Comparison of ENCODE assay signal across 9 mouse cellular contexts in genomic region chr14:122900679-122901078, GRCm38 (mm10). TPM values are rescaled to one million over a fixed set of nuclear protein-coding genes. Genes with fewer than 3 reads are reported as not detected.
A peak's percentile ranks its signal among the peaks of the same experiment; 100 is the strongest.
DNase-seq lines count a peak whose midpoint lies in the region; ATAC-seq and TF ChIP-seq lines count a peak whose summit lies in the region.
"Had no signal": no experiment of that assay in that cellular context is flagged by ENCODE, and none has a peak within 500 bp of the region (broad histone marks: within the 10 kb centered on the region; RNA-seq: fewer than 3 reads in every experiment).

No protein-coding gene starts in this region.

- no peak overlapping the region for H3K4me2 ChIP-seq in intestine, embryonic 16.5 days (ENCODE audit: low read depth, low read length)
- H3K4me2 ChIP-seq in intestine, postnatal 0 days (replicated peaks; ENCODE audit: low read depth) = no peak overlapping the region
- H3K4me2 ChIP-seq in hindbrain, postnatal 0 days (ENCODE audit: low read depth, low read length) = no peak overlapping the region

- no peak overlapping the region for H3K9ac ChIP-seq in intestine, embryonic 16.5 days (ENCODE audit: low read depth, low read length)
- H3K9ac ChIP-seq in intestine, postnatal 0 days (ENCODE audit: low read depth, low read length) = no peak overlapping the region
- no peak overlapping the region for H3K9ac ChIP-seq in hindbrain, postnatal 0 days (replicated peaks; ENCODE audit: low read length)

- H3K27ac ChIP-seq in intestine, embryonic 16.5 days (ENCODE audit: low read length) = 0 out of 2 replicates have a peak overlapping the region, but pooled peaks have one; percentile 24
- H3K27ac ChIP-seq in intestine, postnatal 0 days (ENCODE audit: low read depth, low read length) = no peak overlapping the region
- H3K27ac ChIP-seq in hindbrain, postnatal 0 days = no peak overlapping the region

- no peak for TF ChIP-seq CTCF in intestine, postnatal 0 days (IDR thresholded peaks at IDR 0.05; ENCODE audit: low read depth)
- TF ChIP-seq CTCF in hindbrain, postnatal 0 days (IDR thresholded peaks at IDR 0.05; ENCODE audit: low read depth) = no peak

- H3K4me3 ChIP-seq in intestine, embryonic 16.5 days (ENCODE audit: low read length) = no peak overlapping the region
- no peak overlapping the region for H3K4me3 ChIP-seq in intestine, postnatal 0 days (ENCODE audit: low read depth, low read length)
- H3K4me3 ChIP-seq in hindbrain, postnatal 0 days (ENCODE audit: low read length) = no peak overlapping the region

- no peaks in the 10 kb centered on the region for H3K9me3 ChIP-seq in intestine, embryonic 16.5 days (ENCODE audit: control insufficient read depth, low read length)
- no peaks in the 10 kb centered on the region for H3K9me3 ChIP-seq in intestine, postnatal 0 days (ENCODE audit: control insufficient read depth)
- H3K9me3 ChIP-seq in hindbrain, postnatal 0 days (ENCODE audit: low read length) = no peaks in the 10 kb centered on the region
- H3K9me3 ChIP-seq: G1E had no signal

- peak; percentile 70 for DNase-seq in 3T3-L1 (ENCODE audit: low read depth, low spot score)
- DNase-seq in NIH3T3 (ENCODE audit: low read depth) = peak; percentile 89
- no peak for DNase-seq in hindbrain, postnatal 0 days (ENCODE audit: low spot score)
- no peak for DNase-seq in embryo, embryonic 10.5 days (ENCODE audit: low spot score)
- DNase-seq: spleen, adult 18-20 months had no signal

- ATAC-seq in intestine, embryonic 16.5 days = no peak
- no peak for ATAC-seq in intestine, postnatal 0 days
- peak; percentile 55; the same call in 1 of the 2 replicates for ATAC-seq in hindbrain, postnatal 0 days
- ATAC-seq in erythroblast, adult 5-6 weeks (replicated peaks; ENCODE audit: low FRiP score, poor library complexity, severe bottlenecking) = no peak

- no peaks in the 10 kb centered on the region for H3K36me3 ChIP-seq in intestine, embryonic 16.5 days (ENCODE audit: control insufficient read depth, insufficient read depth, low read length)
- H3K36me3 ChIP-seq in intestine, postnatal 0 days (ENCODE audit: control insufficient read depth, insufficient read depth) = peaks cover 9% of the 10 kb centered on the region
- H3K36me3 ChIP-seq in hindbrain, postnatal 0 days (ENCODE audit: insufficient read depth, low read length) = no peaks in the 10 kb centered on the region

- H3K27me3 ChIP-seq in intestine, embryonic 16.5 days (replicated peaks; ENCODE audit: control insufficient read depth, insufficient read depth, low read length) = no peaks in the 10 kb centered on the region
- H3K27me3 ChIP-seq in intestine, postnatal 0 days (replicated peaks; ENCODE audit: control insufficient read depth, insufficient read depth, low read length) = no peaks in the 10 kb centered on the region
- no peaks in the 10 kb centered on the region for H3K27me3 ChIP-seq in hindbrain, postnatal 0 days (ENCODE audit: insufficient read depth, low read length)

- peaks cover 24% of the 10 kb centered on the region for H3K4me1 ChIP-seq in intestine, embryonic 16.5 days (ENCODE audit: control insufficient read depth, insufficient read depth, low read length)
- peaks cover 4% of the 10 kb centered on the region; the same call in 1 of the 2 replicates for H3K4me1 ChIP-seq in intestine, postnatal 0 days (replicated peaks; ENCODE audit: control insufficient read depth, insufficient read depth, low read length)
- peaks cover 5% of the 10 kb centered on the region; the same call in 1 of the 2 replicates for H3K4me1 ChIP-seq in hindbrain, postnatal 0 days (ENCODE audit: insufficient read depth, low read length)

RNA-seq across cellular contexts. Expression of gene Ggact, which starts 12.9 kb away (rescaled TPM):
- 49.1 and 50.4 TPM in 2 replicates for polyA plus RNA-seq in intestine, embryonic 16.5 days (2015; fragmentation: Nextera tagmentation; extraction: Ambion mirVana)
- polyA plus RNA-seq in intestine, postnatal 0 days (2015; fragmentation: Nextera tagmentation; extraction: Ambion mirVana) = 59.5 and 64.1 TPM in 2 replicates
- total RNA-seq in hindbrain, postnatal 0 days (2014; rRNA removed) = 18.4 and 36.5 TPM in 2 replicates
- 27.9 and 29.1 TPM in 2 replicates for polyA plus RNA-seq in hindbrain, postnatal 0 days (2015; fragmentation: Nextera tagmentation; extraction: Ambion mirVana)
- total RNA-seq in erythroblast, adult 5-6 weeks (2015; ENCODE audit: low replicate concordance) = 2.5 and 4.6 TPM in 2 replicates
- 3.6 TPM in 1 of 2 replicates, not detected in the other for total RNA-seq in erythroblast, adult 5-6 weeks (2017; ENCODE audit: low replicate concordance)

Comparison
In these comparisons a context has a peak if more than half of its experiments do, and no peak if none do; other contexts are left out.
1. DNase-seq: peak in 3T3-L1 (single experiment) and NIH3T3 (single experiment); none in hindbrain, postnatal 0 days (single experiment) and embryo, embryonic 10.5 days (single experiment).